Mouse (Mus musculus): Measurements from ENCODE around the gene Adar. TPM values are rescaled to one million over a fixed set of nuclear protein-coding genes. Genes with fewer than 3 reads are reported as not detected.
"Not testable (repeated sequence)": the region's sequence is repeated elsewhere in the genome, so short reads cannot be mapped to it uniquely, and the experiment has no call there.

The Adar gene
- polyA plus RNA-seq, 1 experiment from 2014 or later: 23.0 TPM

GRCm38 (mm10) chr3:89776001-89776400 lies 61.2 kb downstream of the Adar start:
- peaks cover 57% of the 10 kb centered on the region for H3K36me3 ChIP-seq
- ATAC-seq (ENCODE audit: low FRiP score, low read depth): no peak
- H3K4me3 ChIP-seq: no peak overlapping the region

GRCm38 (mm10) chr3:89780102-89780501 lies 65.3 kb downstream of the Adar start:
- no peak overlapping the region for H3K9ac ChIP-seq (replicated peaks)
- 95% methylated on average over 4 of the region's 4 CpGs for WGBS
- no peak overlapping the region for H3K4me3 ChIP-seq
- H3K4me1 ChIP-seq: peaks cover 13% of the 10 kb centered on the region
- H3K27me3 ChIP-seq: no peaks in the 10 kb centered on the region
- ATAC-seq (ENCODE audit: low FRiP score, low read depth): no peak
- peaks cover 84% of the 10 kb centered on the region for H3K36me3 ChIP-seq
- H3K4me2 ChIP-seq (replicated peaks): no peak overlapping the region
- H3K9me3 ChIP-seq: no peaks in the 10 kb centered on the region
- no peak overlapping the region for H3K27ac ChIP-seq (replicated peaks)

More at GRCm38 (mm10) chr3:89776001-89776400, 61.2 kb downstream of the Adar start:
- peaks cover 30% of the 10 kb centered on the region for H3K4me1 ChIP-seq
- H3K27ac ChIP-seq (replicated peaks): no peak overlapping the region
- H3K4me2 ChIP-seq (replicated peaks): no peak overlapping the region
- H3K9me3 ChIP-seq: no peaks in the 10 kb centered on the region
- no peak overlapping the region for H3K9ac ChIP-seq (replicated peaks)
- WGBS: 80% methylated on average over 4 of the region's 4 CpGs
- no peaks in the 10 kb centered on the region for H3K27me3 ChIP-seq

- peaks cover 8% of the 10 kb centered on the region for H3K4me1 ChIP-seq
- peaks cover 70% of the 10 kb centered on the region for H3K36me3 ChIP-seq
- 88% methylated on average over 5 of the region's 5 CpGs for WGBS
Observed at GRCm38 (mm10) chr3:89781640-89782039, 66.8 kb downstream of the Adar start.

GRCm38 (mm10) chr3:89784991-89785753 lies 70.3 kb downstream of the Adar start:
- Histone ChIP-seq H3K4me3 (no peak overlapping the region), H3K27ac (replicated peaks) (peak overlapping the region; percentile 20; the same call in 1 of the 2 replicates), H3K9ac (replicated peaks) (no peak overlapping the region), H3K4me1 (peaks cover 8% of the 10 kb centered on the region), H3K9me3 (no peaks in the 10 kb centered on the region), H3K4me2 (replicated peaks) (no peak overlapping the region), H3K36me3 (peaks cover 35% of the 10 kb centered on the region), H3K27me3 (no peaks in the 10 kb centered on the region)
- 32% methylated on average over 11 of the region's 11 CpGs for WGBS
- ATAC-seq (ENCODE audit: low FRiP score, low read depth): no peak

More at GRCm38 (mm10) chr3:89781640-89782039, 66.8 kb downstream of the Adar start:
- Histone ChIP-seq H3K27me3 (no peaks in the 10 kb centered on the region), H3K27ac (replicated peaks) (no peak overlapping the region), H3K4me2 (replicated peaks) (no peak overlapping the region), H3K4me3 (no peak overlapping the region), H3K9ac (replicated peaks) (no peak overlapping the region), H3K9me3 (no peaks in the 10 kb centered on the region)
- ATAC-seq (ENCODE audit: low FRiP score, low read depth): no peak

DNA sequence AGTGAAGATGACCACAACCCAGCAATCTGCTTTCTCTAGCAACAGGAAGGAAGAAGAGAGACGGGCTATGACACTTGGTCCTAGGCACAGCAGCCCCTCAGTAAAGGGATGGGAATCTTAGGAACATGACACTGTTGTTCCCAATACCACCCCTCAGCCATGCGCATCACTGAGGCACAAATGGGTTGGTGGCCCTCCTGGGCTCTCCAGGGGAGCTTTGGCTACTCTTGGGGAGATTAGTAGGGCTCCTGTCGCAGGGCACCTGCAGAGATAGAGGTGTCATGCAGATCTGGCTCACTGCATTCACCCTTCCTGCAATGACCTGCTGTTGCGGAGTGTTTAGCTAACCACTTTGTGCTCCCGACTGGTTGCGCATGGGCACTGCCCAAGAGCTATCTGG lies 71.5 kb downstream of the Adar start:
- 76% methylated on average over 6 of the region's 6 CpGs for WGBS
- Histone ChIP-seq H3K9me3 (no peaks in the 10 kb centered on the region), H3K4me2 (replicated peaks) (no peak overlapping the region), H3K4me1 (peaks cover 8% of the 10 kb centered on the region), H3K9ac (replicated peaks) (no peak overlapping the region), H3K4me3 (no peak overlapping the region), H3K27ac (replicated peaks) (no peak overlapping the region), H3K27me3 (no peaks in the 10 kb centered on the region), H3K36me3 (peaks cover 24% of the 10 kb centered on the region)
- ATAC-seq (ENCODE audit: low FRiP score, low read depth): no peak

- Histone ChIP-seq H3K36me3 (no peaks in the 10 kb centered on the region), H3K9me3 (no peaks in the 10 kb centered on the region), H3K4me1 (peaks cover 8% of the 10 kb centered on the region), H3K4me3 (no peak overlapping the region), H3K27me3 (no peaks in the 10 kb centered on the region), H3K9ac (replicated peaks) (no peak overlapping the region), H3K27ac (replicated peaks) (no peak overlapping the region), H3K4me2 (replicated peaks) (no peak overlapping the region)
- WGBS: 72% methylated on average over 16 of the region's 16 CpGs
- ATAC-seq (ENCODE audit: low FRiP score, low read depth): no peak
Observed at GRCm38 (mm10) chr3:89788680-89789352, 74.0 kb downstream of the Adar start.

DNA sequence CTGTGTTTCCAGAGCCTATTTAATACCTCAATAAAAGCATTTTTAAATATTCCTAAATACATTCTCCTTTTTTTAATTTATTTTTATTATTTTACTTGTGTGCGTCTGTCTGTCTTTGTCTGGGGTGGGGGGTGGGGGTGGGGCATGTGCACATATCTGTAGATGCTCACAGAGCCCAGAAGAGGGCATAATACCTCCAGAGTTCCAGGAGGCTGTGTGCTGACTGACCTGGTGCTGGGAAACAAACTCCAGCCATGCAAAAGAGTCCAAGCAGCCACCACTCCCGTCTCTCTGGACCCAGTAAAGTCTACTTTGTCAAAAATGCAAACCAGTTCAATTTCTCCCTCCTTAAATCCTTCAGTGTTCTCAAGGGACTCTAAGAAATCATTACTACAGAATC lies 79.8 kb downstream of the Adar start:
- Histone ChIP-seq H3K9ac (replicated peaks) (no peak overlapping the region), H3K27me3 (no peaks in the 10 kb centered on the region), H3K27ac (replicated peaks) (no peak overlapping the region), H3K36me3 (no peaks in the 10 kb centered on the region), H3K4me3 (no peak overlapping the region), H3K4me2 (replicated peaks) (no peak overlapping the region), H3K9me3 (no peaks in the 10 kb centered on the region), H3K4me1 (peaks cover 4% of the 10 kb centered on the region)
- WGBS: 60% methylated on average over 2 of the region's 2 CpGs
- ATAC-seq (ENCODE audit: low FRiP score, low read depth): no peak

- H3K4me3 ChIP-seq: no peak overlapping the region
- H3K9ac ChIP-seq (replicated peaks): no peak overlapping the region
- H3K27ac ChIP-seq (replicated peaks): no peak overlapping the region
- no peaks in the 10 kb centered on the region for H3K27me3 ChIP-seq
- peaks cover 5% of the 10 kb centered on the region for H3K4me1 ChIP-seq
- no peak overlapping the region for H3K4me2 ChIP-seq (replicated peaks)
- no peaks in the 10 kb centered on the region for H3K36me3 ChIP-seq
- H3K9me3 ChIP-seq: no peaks in the 10 kb centered on the region
- WGBS: 70% methylated on average over 5 of the region's 5 CpGs
- no peak for ATAC-seq (ENCODE audit: low FRiP score, low read depth)
Observed at GRCm38 (mm10) chr3:89795746-89796145, 80.9 kb downstream of the Adar start.

DNA sequence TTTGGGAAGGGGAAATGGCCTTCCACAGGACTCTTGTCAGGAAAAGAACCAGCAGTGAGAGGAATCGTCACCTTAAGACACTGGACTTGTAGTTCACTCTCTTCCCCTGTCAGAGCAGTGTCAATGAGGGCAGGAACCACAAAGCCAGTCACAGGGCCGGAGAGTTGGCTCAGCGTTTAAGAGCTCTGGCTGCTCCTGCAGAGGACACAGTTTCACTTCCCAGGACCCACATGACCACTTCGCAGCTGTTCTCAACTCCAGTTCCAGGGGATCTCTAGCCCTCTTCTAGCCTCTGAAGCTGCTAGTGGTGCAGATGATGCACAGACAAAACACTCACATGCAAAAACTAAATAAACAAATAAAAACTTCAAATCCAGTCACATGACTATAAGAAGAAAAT lies 81.5 kb downstream of the Adar start:
- Histone ChIP-seq H3K4me1 (peaks cover 5% of the 10 kb centered on the region), H3K4me3 (no peak overlapping the region), H3K4me2 (replicated peaks) (no peak overlapping the region), H3K27ac (replicated peaks) (no peak overlapping the region), H3K9me3 (no peaks in the 10 kb centered on the region), H3K9ac (replicated peaks) (no peak overlapping the region), H3K27me3 (no peaks in the 10 kb centered on the region), H3K36me3 (no peaks in the 10 kb centered on the region)
- no peak for ATAC-seq (ENCODE audit: low FRiP score, low read depth)
- 64% methylated on average over 4 of the region's 4 CpGs for WGBS

DNA sequence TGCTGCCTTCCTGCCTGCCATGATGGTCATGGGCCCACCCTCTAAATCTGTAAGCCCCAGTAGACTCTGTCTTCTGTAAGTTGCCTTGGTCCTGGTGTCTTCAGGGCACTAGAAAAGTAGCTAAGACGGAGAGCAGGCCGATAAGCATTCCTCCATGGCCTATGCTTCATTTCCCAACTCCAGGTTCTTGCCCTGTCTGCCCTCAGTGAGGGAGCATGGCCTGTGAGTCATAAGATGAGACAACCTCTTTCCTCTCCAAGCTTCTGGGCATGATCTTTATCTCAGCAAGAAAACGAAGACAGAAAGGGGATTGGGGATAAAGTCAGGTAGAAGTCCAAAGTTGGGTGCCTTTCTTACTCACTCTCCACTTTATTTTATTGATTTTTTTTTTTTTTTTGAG lies 83.7 kb downstream of the Adar start:
- no peak for ATAC-seq (ENCODE audit: low FRiP score, low read depth)
- H3K27me3 ChIP-seq: no peaks in the 10 kb centered on the region

DNA sequence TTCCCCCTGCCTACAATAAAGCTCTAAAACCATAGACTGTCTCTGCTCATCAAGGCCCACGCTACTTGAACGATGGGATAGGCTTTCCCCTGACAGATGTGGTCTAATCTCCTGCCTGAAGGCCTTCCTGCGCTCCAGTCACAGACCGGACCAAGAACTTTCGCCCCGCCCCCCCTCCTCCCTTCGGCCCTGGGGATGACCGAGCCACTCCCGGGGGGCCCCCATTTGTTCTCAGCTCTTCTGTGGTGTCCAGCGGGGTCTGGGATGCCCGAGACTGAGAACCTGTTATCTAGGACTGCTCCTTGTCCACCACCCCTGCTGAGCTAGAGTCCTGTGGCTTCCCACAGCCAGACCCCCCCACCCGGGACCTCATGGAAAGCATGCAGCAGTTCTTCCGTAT lies 84.7 kb downstream of the Adar start:
- Histone ChIP-seq H3K27ac (replicated peaks) (no peak overlapping the region), H3K4me2 (replicated peaks) (peak overlapping the region; percentile 35), H3K4me1 (peaks cover 5% of the 10 kb centered on the region), H3K36me3 (no peaks in the 10 kb centered on the region), H3K9ac (replicated peaks) (no peak overlapping the region), H3K9me3 (no peaks in the 10 kb centered on the region), H3K4me3 (peak overlapping the region; percentile 14; the same call in 1 of the 2 replicates), H3K27me3 (no peaks in the 10 kb centered on the region)
- ATAC-seq (ENCODE audit: low FRiP score, low read depth): no peak
- 5% methylated on average over 13 of the region's 13 CpGs for WGBS

More for the DNA sequence above, 83.7 kb downstream of the Adar start:
- H3K4me1 ChIP-seq: peaks cover 5% of the 10 kb centered on the region
- H3K4me2 ChIP-seq (replicated peaks): no peak overlapping the region
- no peak overlapping the region for H3K4me3 ChIP-seq
- no peaks in the 10 kb centered on the region for H3K9me3 ChIP-seq
- H3K9ac ChIP-seq (replicated peaks): no peak overlapping the region
- 82% methylated on average over 3 of the region's 3 CpGs for WGBS
- H3K27ac ChIP-seq (replicated peaks): no peak overlapping the region
- no peaks in the 10 kb centered on the region for H3K36me3 ChIP-seq

GRCm38 (mm10) chr3:89800078-89800477 lies 85.3 kb downstream of the Adar start:
- not testable (repeated sequence) for ATAC-seq (ENCODE audit: low FRiP score, low read depth); H3K36me3 ChIP-seq; H3K4me3 ChIP-seq; H3K27ac ChIP-seq (replicated peaks); H3K9ac ChIP-seq (replicated peaks); H3K4me2 ChIP-seq (replicated peaks); H3K27me3 ChIP-seq; H3K4me1 ChIP-seq; H3K9me3 ChIP-seq
- 30% methylated on average over 3 of the region's 3 CpGs for WGBS
